Mouse (Mus musculus): ENCODE measurements at regions not wholly inside any gene's neighbourhood (a gene's known extent, or its start where the extent isn't known, plus 50 kb on each side); places are given as distances from the start of the nearest gene placed in this dataset.
A peak's percentile ranks its signal among the peaks of the same experiment; 100 is the strongest.

DNA sequence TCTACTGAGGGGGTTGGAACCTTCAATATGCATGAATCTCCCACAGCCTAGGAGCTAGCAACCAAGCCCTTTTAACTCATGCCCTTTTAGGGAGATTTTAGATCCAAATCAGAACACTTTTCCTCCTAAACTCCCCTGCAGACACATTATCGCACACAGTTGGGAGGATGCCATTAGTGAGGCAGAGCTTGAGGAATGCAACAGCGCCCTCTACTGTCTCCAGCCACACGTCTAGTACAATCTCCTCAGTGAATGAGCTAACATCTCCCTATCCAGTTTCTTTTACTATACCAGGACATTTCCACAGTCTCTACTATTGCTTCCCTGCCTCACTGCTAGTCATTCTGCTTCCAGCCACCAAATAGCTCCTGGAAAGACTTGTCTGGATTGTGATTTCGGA, 59.3 kb downstream of the 1700080O16Rik start:
- Histone ChIP-seq H3K27ac (ENCODE audit: control insufficient read depth, insufficient read depth, low read depth, low read length, poor library complexity) (no peak overlapping the region), H3K4me1 (ENCODE audit: control insufficient read depth, insufficient read depth, low read length) (no peaks in the 10 kb centered on the region), H3K4me3 (replicated peaks; ENCODE audit: control insufficient read depth, low read depth, low read length) (no peak overlapping the region)
- no peak for TF ChIP-seq POLR2A (IDR thresholded peaks at IDR 0.05; ENCODE audit: borderline replicate concordance, control insufficient read depth, low read depth, low read length)
- TF ChIP-seq CTCF (IDR thresholded peaks at IDR 0.05; ENCODE audit: control insufficient read depth, insufficient read depth, low read length), result peak; percentile 14; the same call in 1 of the 2 replicates
- WGBS, result 14% methylated on average over 4 of the region's 4 CpGs

DNA sequence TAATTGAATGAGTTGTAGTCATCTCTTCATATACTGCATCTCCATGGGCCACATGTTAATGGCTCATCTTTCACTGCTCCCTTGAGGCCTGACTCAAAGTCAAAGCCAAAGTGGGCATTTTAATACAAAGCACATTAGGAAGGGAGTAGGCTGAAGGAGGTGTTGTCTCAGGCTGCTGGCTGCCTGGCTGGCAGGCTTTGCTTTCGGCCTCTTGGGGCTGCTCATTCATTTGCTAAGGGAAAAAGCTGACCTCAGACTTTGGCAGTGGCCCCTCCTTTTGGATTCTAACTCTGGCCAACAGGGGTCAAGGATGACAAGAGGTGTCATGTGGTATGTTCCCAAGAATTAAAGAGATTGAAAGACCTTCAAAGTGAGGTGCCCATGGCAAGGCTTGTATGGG, 61.0 kb downstream of the 1700080O16Rik start:
- Histone ChIP-seq H3K4me3 (replicated peaks; ENCODE audit: control insufficient read depth, low read depth, low read length) (no peak overlapping the region), H3K27ac (ENCODE audit: control insufficient read depth, insufficient read depth, low read depth, low read length, poor library complexity) (no peak overlapping the region), H3K4me1 (ENCODE audit: control insufficient read depth, insufficient read depth, low read length) (no peaks in the 10 kb centered on the region)
- 54% methylated on average over 1 of the region's 1 CpGs for WGBS
- TF ChIP-seq POLR2A (IDR thresholded peaks at IDR 0.05; ENCODE audit: borderline replicate concordance, control insufficient read depth, low read depth, low read length), result no peak
- no peak for TF ChIP-seq CTCF (IDR thresholded peaks at IDR 0.05; ENCODE audit: control insufficient read depth, insufficient read depth, low read length)

DNA sequence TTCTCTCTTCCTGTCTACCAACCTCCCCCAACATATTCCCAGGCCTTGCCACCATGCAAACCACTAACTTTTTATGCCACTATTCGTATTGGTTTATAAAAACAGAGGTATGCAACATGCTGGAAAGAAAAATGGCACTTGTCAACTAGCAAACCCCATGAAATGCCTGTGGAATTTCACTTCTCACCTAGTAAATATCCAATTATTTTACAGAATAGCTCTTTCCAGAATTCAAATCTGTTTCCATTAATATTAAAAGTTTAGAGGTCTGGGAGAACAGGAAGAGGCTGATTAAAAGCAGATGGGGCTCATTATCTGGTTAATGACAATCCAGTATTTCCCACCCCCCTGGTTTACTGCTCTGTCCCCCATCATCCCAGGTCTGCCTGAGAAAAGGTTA, 62.0 kb downstream of the 1700080O16Rik start:
- 42% methylated on average over 1 of the region's 1 CpGs for WGBS
- TF ChIP-seq POLR2A (IDR thresholded peaks at IDR 0.05; ENCODE audit: borderline replicate concordance, control insufficient read depth, low read depth, low read length) (no peak), CTCF (IDR thresholded peaks at IDR 0.05; ENCODE audit: control insufficient read depth, insufficient read depth, low read length) (no peak)
- Histone ChIP-seq H3K4me3 (replicated peaks; ENCODE audit: control insufficient read depth, low read depth, low read length) (no peak overlapping the region), H3K4me1 (ENCODE audit: control insufficient read depth, insufficient read depth, low read length) (no peaks in the 10 kb centered on the region), H3K27ac (ENCODE audit: control insufficient read depth, insufficient read depth, low read depth, low read length, poor library complexity) (no peak overlapping the region)

DNA sequence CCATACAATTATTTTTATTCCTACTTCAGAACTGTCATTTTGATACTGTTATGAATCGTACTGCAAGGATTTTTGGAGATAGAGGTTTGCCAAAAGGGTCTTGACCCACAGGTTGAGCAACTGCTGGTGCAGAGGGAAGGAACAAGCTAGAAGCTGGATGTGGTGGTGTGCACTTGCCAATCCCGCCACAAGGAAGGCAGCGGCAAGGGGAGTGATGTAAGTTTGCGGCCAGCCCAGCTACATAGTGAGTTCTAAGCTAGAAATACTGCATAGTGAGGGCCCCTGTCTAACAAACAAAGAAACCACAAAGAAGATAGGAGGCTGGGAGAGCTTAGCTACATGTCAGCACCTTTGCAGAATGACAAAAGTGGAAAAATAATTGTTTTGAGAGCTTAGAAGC, 74.1 kb downstream of the 1700080O16Rik start:
- H3K4me1 ChIP-seq (ENCODE audit: control insufficient read depth, insufficient read depth, low read length), result no peaks in the 10 kb centered on the region
- TF ChIP-seq CTCF (IDR thresholded peaks at IDR 0.05; ENCODE audit: control insufficient read depth, insufficient read depth, low read length) (no peak), POLR2A (IDR thresholded peaks at IDR 0.05; ENCODE audit: borderline replicate concordance, control insufficient read depth, low read depth, low read length) (no peak)
- H3K4me3 ChIP-seq (replicated peaks; ENCODE audit: control insufficient read depth, low read depth, low read length), result no peak overlapping the region
- H3K27ac ChIP-seq (ENCODE audit: control insufficient read depth, insufficient read depth, low read depth, low read length, poor library complexity), result no peak overlapping the region
- WGBS, result 58% methylated on average over 4 of the region's 4 CpGs

DNA sequence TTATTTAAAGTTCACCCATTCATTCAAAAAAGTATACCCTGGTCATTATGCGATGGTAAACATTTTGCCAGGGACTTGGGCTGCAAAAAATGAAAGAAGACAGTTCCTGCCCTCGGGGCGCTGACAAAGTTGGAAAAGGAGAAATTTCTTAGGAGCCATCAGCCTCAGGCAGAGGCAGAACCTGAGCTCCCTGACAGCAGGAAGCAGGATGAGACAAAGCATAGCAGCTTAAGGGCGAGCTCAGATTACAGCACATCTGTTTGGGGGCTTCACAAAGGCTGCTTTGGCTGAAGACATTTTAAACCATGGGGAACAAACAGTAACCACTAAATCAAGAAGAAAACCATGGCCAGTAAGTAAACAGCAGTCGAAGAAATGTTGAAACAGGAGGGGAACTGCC, 75.5 kb downstream of the 1700080O16Rik start:
- no peak overlapping the region for H3K27ac ChIP-seq (ENCODE audit: control insufficient read depth, insufficient read depth, low read depth, low read length, poor library complexity)
- TF ChIP-seq CTCF (IDR thresholded peaks at IDR 0.05; ENCODE audit: control insufficient read depth, insufficient read depth, low read length) (no peak), POLR2A (IDR thresholded peaks at IDR 0.05; ENCODE audit: borderline replicate concordance, control insufficient read depth, low read depth, low read length) (no peak)
- WGBS, result 50% methylated on average over 5 of the region's 5 CpGs

DNA sequence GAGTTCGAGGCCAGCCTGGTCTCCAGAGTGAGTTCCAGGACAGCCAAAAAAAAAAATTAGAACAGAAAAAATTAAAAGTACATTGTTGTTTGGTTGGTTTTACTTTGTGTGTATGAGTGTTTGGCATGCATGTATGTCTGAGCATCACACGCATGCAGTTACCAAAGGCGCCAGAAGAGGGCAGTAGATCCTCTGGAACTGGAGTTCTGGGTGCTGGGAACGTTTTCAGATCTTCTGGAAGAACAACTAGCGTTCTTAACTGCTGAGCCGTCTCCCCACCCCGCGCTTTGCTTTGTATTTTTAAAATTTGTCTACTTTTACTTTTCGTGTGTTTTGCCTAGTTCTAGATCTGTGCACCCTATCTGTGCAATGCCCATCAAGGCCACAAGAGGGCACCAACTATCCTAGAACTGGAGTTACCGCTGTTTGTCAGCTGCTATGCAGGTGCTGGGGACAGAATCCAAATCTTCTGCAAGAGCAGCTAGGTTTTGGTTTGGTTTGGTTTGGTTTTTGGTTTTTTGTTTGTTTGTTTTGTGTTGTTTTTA, 76.9 kb downstream of the 1700080O16Rik start:
- Histone ChIP-seq H3K27ac (ENCODE audit: control insufficient read depth, insufficient read depth, low read depth, low read length, poor library complexity) (no peak overlapping the region), H3K4me1 (ENCODE audit: control insufficient read depth, insufficient read depth, low read length) (no peaks in the 10 kb centered on the region), H3K4me3 (replicated peaks; ENCODE audit: control insufficient read depth, low read depth, low read length) (no peak overlapping the region)
- 74% methylated on average over 10 of the region's 10 CpGs for WGBS
- TF ChIP-seq POLR2A (IDR thresholded peaks at IDR 0.05; ENCODE audit: borderline replicate concordance, control insufficient read depth, low read depth, low read length), result no peak
- no peak for TF ChIP-seq CTCF (IDR thresholded peaks at IDR 0.05; ENCODE audit: control insufficient read depth, insufficient read depth, low read length)

More for the DNA sequence above, 75.5 kb downstream of the 1700080O16Rik start:
- H3K4me1 ChIP-seq (ENCODE audit: control insufficient read depth, insufficient read depth, low read length), result no peaks in the 10 kb centered on the region
- no peak overlapping the region for H3K4me3 ChIP-seq (replicated peaks; ENCODE audit: control insufficient read depth, low read depth, low read length)

DNA sequence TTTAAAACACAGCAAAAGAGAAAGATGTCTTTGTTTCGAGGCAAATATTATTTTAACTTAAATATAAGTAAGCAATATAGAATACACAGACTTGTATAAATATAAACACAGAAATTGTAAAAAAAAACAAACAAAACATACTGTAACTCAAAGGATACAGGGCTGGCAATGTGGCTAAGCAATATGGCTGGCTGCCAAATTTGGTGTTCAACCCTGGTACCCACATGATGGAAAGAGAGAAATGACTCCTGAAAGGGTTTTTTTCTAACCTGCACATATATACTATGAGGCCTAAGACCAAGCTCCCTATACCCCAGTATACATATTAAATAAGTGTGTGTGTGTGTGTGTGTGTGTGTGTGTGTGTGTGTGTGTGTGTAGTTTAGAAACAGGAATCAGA, 79.9 kb downstream of the 1700080O16Rik start:
- no peak for TF ChIP-seq CTCF (IDR thresholded peaks at IDR 0.05; ENCODE audit: control insufficient read depth, insufficient read depth, low read length)
- TF ChIP-seq POLR2A (IDR thresholded peaks at IDR 0.05; ENCODE audit: borderline replicate concordance, control insufficient read depth, low read depth, low read length), result no peak
- 62% methylated on average over 1 of the region's 1 CpGs for WGBS
- no peak overlapping the region for H3K27ac ChIP-seq (ENCODE audit: control insufficient read depth, insufficient read depth, low read depth, low read length, poor library complexity)
- H3K4me3 ChIP-seq (replicated peaks; ENCODE audit: control insufficient read depth, low read depth, low read length), result no peak overlapping the region
- no peaks in the 10 kb centered on the region for H3K4me1 ChIP-seq (ENCODE audit: control insufficient read depth, insufficient read depth, low read length)

DNA sequence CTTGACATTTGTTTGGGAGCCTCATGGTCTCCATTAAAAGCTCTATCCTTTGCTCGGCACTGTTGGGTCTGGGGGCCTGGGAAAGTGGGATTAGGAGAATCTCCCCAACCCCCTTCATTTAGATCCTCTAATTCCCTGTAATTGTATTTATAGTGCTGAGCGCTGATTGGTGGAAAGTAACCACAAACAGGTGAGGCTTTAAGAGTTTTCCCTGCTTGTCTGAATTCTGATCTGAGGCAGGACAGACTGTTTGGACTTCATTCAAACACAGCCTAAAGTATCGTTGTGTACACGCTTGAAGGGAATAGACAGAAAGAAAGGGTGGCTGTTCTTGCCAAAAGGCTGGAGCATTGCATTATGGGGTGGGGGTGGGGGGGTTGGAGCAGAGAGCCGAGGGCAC, 85.1 kb upstream of the Usp26 start:
- H3K4me1 ChIP-seq (ENCODE audit: control insufficient read depth, insufficient read depth, low read length), result no peaks in the 10 kb centered on the region
- no peak overlapping the region for H3K4me3 ChIP-seq (replicated peaks; ENCODE audit: control insufficient read depth, low read depth, low read length)
- 74% methylated on average over 5 of the region's 5 CpGs for WGBS
- TF ChIP-seq POLR2A (IDR thresholded peaks at IDR 0.05; ENCODE audit: borderline replicate concordance, control insufficient read depth, low read depth, low read length) (no peak), CTCF (IDR thresholded peaks at IDR 0.05; ENCODE audit: control insufficient read depth, insufficient read depth, low read length) (no peak)
- no peak overlapping the region for H3K27ac ChIP-seq (ENCODE audit: control insufficient read depth, insufficient read depth, low read depth, low read length, poor library complexity)
